Mouse (Mus musculus): ENCODE data around the gene Lrrc47. TPM values are rescaled to one million over a fixed set of nuclear protein-coding genes. Genes with fewer than 3 reads are reported as not detected.
A peak's percentile ranks its signal among the peaks of the same experiment; 100 is the strongest.

Lrrc47 gene
- total RNA-seq, 1 experiment from 2014 or later, result 42.6 TPM

DNA sequence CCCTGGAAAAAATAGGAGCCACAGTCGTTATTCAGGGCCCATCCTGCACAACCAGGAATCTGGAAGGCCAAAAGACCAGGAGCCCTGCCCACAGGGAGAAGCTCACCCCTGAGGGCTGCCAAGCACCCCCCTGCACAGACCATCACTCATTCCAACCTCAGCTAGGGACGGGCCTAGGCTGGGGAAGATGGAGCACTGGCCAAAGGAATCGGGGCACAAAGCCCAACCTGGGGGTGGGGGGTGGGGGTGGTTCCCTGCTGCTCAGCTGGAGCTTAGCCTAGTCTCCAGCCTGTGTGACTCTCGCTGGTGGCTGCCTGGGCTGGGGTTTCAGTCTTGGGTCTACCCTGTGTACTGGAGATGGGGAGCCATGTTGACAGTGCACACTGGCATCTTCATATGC, 11.3 kb downstream of the Lrrc47 start:
- ATAC-seq (replicated peaks; ENCODE audit: low read depth, poor library complexity, severe bottlenecking), result no peak

GRCm38 (mm10) chr4:154023754-154024601, 12.4 kb downstream of the Lrrc47 start:
- peak; percentile 63 for ATAC-seq (replicated peaks; ENCODE audit: low read depth, poor library complexity, severe bottlenecking)

GRCm38 (mm10) chr4:154024729-154025521, 13.4 kb downstream of the Lrrc47 start:
- ATAC-seq (replicated peaks; ENCODE audit: low read depth, poor library complexity, severe bottlenecking), result 0 out of 2 replicates have a peak, but pooled peaks have one; percentile 17

DNA sequence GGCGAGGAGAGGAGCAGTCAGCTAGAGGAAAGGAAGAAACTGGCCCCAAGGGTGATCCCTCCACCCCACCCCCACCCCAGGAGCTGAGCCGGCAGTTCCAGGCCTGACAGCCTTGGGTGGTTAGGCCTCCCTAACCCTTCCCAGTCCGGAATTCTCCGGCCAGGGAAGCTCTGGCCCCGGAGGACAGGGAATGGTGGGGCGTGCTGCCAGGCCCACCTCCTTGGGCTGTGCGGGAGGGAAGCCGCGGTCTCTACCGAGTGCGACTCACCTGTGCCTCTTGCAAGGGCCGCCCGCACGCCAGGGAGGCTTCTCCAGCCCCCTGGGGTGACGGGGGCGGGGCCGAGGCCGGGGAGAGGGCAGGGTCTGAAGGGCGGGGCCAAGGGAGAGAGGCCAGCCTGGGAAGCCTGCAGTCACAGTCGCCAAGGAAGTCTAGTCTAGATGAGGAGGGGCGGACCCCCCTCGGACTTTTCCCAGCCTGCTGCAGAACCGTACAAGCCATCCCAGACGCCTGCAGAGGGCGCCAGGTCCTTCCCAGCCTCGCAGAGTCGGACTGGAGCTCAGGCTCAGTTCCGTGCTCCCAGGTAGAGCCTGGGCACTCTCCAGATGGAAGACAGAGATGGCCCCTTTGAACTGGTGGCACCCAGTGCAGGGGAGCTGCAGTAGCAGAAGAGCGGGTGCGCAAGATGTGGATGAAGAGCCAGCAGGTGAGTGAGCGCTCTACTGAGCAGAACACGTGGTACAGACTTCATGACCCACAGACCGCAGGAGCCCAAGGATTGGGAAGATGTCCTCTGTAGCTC, 14.3 kb downstream of the Lrrc47 start, which contains the start of gene Smim1:
Gene Smim1, minus strand, starts transcription at position 590 of the 800 bp plus-strand sequence.
- peak; percentile 55 for ATAC-seq (replicated peaks; ENCODE audit: low read depth, poor library complexity, severe bottlenecking)

GRCm38 (mm10) chr4:154026441-154026761, 14.9 kb downstream of the Lrrc47 start:
- ATAC-seq (replicated peaks; ENCODE audit: low read depth, poor library complexity, severe bottlenecking), result no peak

- no peak for ATAC-seq (replicated peaks; ENCODE audit: low read depth, poor library complexity, severe bottlenecking)
Observed at GRCm38 (mm10) chr4:154028066-154028465, 16.5 kb downstream of the Lrrc47 start.

- ATAC-seq (replicated peaks; ENCODE audit: low read depth, poor library complexity, severe bottlenecking), result no peak
Observed at GRCm38 (mm10) chr4:154028646-154029045, 17.1 kb downstream of the Lrrc47 start.

DNA sequence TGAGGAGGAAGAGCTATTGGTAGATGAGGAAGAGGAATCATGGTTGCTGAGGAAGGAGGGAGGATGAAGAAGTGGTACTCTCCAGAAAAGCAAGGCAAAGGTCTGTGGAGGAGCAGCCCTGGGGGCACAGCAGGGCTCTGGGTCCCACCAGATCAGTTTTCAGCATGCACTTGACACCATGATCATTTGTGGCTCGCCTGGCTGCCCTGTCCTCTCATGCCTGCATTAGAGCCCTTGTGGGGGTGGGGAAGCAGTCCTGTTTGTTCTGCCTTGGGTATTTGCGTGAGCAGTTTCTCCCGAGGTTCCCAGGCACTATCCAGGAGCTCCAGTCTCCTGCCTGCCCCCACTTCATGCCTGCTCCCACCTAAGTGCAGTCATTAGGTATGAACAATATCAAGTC, 25.6 kb downstream of the Lrrc47 start:
- ATAC-seq (replicated peaks; ENCODE audit: low read depth, poor library complexity, severe bottlenecking), result no peak

- ATAC-seq (replicated peaks; ENCODE audit: low read depth, poor library complexity, severe bottlenecking), result no peak
Observed at GRCm38 (mm10) chr4:154042577-154042976, 31.0 kb downstream of the Lrrc47 start, which contains the start of gene Ccdc27. Ccdc27 (minus strand) TSS chr4:154042677.

- ATAC-seq (replicated peaks; ENCODE audit: low read depth, poor library complexity, severe bottlenecking), result no peak
Observed at GRCm38 (mm10) chr4:154045837-154046236, 34.3 kb downstream of the Lrrc47 start.

GRCm38 (mm10) chr4:154051401-154051800, 39.9 kb downstream of the Lrrc47 start:
- no peak for ATAC-seq (replicated peaks; ENCODE audit: low read depth, poor library complexity, severe bottlenecking)

DNA sequence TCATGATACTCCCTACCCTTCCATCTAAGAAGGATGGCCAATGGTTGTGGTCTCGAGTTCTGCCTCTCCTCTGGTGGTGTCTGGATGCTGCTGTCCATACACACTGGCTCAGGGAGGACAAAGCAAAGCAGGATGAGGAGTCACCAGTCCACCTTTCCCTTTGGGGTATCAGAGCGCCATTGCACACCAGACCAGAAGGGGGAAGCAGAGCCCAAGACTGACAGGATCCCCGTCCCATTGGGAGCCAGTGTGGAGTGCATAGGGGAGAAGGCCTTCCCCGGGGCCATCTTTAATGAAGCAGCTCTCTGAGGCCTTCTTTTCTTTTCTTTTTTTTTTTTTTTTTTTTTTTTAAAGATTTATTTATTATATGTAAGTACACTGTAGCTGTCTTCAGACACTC, 41.5 kb downstream of the Lrrc47 start:
- peak; percentile 62 for ATAC-seq (replicated peaks; ENCODE audit: low read depth, poor library complexity, severe bottlenecking)

- no peak for ATAC-seq (replicated peaks; ENCODE audit: low read depth, poor library complexity, severe bottlenecking)
Observed at GRCm38 (mm10) chr4:154055482-154055881, 44.0 kb downstream of the Lrrc47 start.

GRCm38 (mm10) chr4:154056046-154056445, 44.5 kb downstream of the Lrrc47 start:
- no peak for ATAC-seq (replicated peaks; ENCODE audit: low read depth, poor library complexity, severe bottlenecking)

DNA sequence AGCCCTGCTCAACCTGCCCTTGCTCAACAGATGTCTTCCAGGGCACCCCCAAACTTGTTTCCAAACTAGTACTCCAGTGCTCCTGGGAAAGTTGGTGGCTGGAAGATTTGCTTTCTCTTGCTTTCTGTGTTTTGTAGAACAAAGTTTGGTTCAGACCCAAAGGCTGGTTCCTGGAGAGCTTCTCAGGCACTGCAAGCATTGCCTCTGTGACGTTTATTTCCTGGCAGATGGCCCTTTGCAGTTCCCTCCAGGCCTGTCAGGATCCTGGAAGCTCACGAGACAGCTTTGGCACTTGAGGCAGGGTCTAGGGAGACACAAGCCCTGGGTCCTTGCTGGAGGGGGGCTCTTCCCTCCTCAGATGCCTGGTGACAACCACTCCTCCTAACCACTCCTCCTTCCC, 45.1 kb downstream of the Lrrc47 start:
- ATAC-seq (replicated peaks; ENCODE audit: low read depth, poor library complexity, severe bottlenecking), result no peak

- no peak for ATAC-seq (replicated peaks; ENCODE audit: low read depth, poor library complexity, severe bottlenecking)
Observed at GRCm38 (mm10) chr4:154057696-154058095, 46.2 kb downstream of the Lrrc47 start.

GRCm38 (mm10) chr4:154064827-154065773, 53.6 kb downstream of the Lrrc47 start:
- peak; percentile 87 for ATAC-seq (replicated peaks; ENCODE audit: low read depth, poor library complexity, severe bottlenecking)

DNA sequence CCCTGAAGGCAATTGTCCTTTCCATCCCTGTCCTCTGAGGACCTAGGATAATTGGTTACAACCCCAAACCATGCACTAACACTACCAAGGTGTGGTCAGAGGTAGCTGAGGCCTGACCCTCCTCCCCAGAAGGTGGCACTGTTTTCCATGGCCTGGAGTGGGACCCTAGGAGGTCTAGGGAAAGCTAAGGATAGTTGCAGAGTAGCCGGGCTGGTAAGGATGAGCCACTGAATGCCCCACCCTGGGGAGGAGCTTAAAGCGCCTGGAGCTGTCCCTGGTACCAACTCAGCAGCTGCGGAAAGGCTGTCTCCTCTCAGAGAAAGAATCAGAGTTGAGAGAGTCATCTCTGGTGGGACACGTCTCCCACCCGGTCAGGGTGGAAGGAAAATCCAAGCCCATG, 59.4 kb downstream of the Lrrc47 start:
- peak; percentile 78 for ATAC-seq (replicated peaks; ENCODE audit: low read depth, poor library complexity, severe bottlenecking)

All from common myeloid progenitor, adult 5-6 weeks (primary cell).